Mouse (Mus musculus) bone marrow macrophage, adult 2 months (primary cell): ENCODE data around the gene Zmiz2. TPM values are rescaled to one million over a fixed set of nuclear protein-coding genes. Genes with fewer than 3 reads are reported as not detected.
"Not testable (repeated sequence)": the region's sequence is repeated elsewhere in the genome, so short reads cannot be mapped to it uniquely, and the experiment has no call there.

Source experiments
- H3K27ac ChIP-seq: 2 replicates; pipeline ENCODE4 v1.5.1; 2012; ENCODE audit warnings: low read depth, low read length; ENCODE audit not compliant: insufficient read depth
- H3K4me1 ChIP-seq: 2 replicates; pipeline ENCODE4 v1.6.1; 2012; ENCODE audit warnings: low read length; ENCODE audit not compliant: control insufficient read depth, insufficient read depth
- H3K4me3 ChIP-seq: 2 replicates; pipeline ENCODE4 v1.5.1; 2012; ENCODE audit warnings: mild to moderate bottlenecking, low read length, moderate library complexity; ENCODE audit not compliant: insufficient read depth
- CTCF ChIP-seq: IDR thresholded peaks from 2 replicates; pipeline ENCODE4 v1.5.1; 2012; ENCODE audit warnings: low read depth, mild to moderate bottlenecking, low read length, moderate library complexity
- POLR2A ChIP-seq: IDR thresholded peaks from 2 replicates; pipeline ENCODE4 v1.6.1; 2012; ENCODE audit warnings: mild to moderate bottlenecking, low read depth, low read length, borderline replicate concordance
- polyA plus RNA-seq: library from polyadenylated mRNA; stranded (reverse); fragments of >200 nt; gene quantifications from 2 replicates; pipeline ENCODE4 v1.2.4, GENCODE M21; 2012; ENCODE audit not compliant: missing spikeins, insufficient read depth, insufficient read length

The Zmiz2 gene
- polyA plus RNA-seq, 1 experiment: 107 TPM

DNA sequence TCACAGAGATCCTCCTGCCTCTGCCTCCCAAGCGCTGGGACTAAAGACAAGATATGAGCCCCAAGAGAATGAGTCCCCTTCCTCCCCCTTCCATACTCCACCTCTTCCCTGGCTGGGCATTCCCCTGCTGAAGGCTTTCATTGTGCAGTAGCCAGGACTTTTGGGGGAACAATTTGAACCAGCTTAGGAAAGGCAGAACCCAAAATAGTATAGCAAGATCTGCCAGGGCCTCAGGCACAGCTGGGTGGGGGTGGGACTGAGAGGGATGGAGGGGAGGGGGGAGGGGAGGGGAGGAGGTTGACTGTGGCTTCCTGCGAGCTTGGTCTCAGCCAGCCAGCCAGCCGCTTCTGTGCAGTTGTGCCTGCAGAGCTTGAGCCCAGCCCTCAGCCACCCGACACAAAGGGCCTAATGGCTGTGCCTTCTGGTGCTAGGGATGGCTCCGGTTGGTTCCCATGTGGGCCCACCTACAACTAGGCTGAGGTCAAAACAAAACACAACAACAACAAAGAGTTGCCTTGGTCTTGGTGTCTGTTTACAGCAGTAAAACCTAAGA is 21.3 kb downstream of the Zmiz2 start:
- Histone ChIP-seq H3K4me3 (no peak overlapping the region), H3K27ac (no peak overlapping the region), H3K4me1 (peaks cover 9% of the 10 kb centered on the region)
- no peak for TF ChIP-seq POLR2A

- not testable (repeated sequence) for H3K4me1 ChIP-seq, H3K4me3 ChIP-seq, H3K27ac ChIP-seq
Observed at GRCm38 (mm10) chr11:6410755-6411154, 21.9 kb downstream of the Zmiz2 start.

- Histone ChIP-seq H3K4me1 (peaks cover 9% of the 10 kb centered on the region), H3K27ac (no peak overlapping the region), H3K4me3 (no peak overlapping the region)
- TF ChIP-seq POLR2A (no peak), CTCF (peak; percentile 87)
Observed at GRCm38 (mm10) chr11:6411684-6412083, 22.8 kb downstream of the Zmiz2 start.

DNA sequence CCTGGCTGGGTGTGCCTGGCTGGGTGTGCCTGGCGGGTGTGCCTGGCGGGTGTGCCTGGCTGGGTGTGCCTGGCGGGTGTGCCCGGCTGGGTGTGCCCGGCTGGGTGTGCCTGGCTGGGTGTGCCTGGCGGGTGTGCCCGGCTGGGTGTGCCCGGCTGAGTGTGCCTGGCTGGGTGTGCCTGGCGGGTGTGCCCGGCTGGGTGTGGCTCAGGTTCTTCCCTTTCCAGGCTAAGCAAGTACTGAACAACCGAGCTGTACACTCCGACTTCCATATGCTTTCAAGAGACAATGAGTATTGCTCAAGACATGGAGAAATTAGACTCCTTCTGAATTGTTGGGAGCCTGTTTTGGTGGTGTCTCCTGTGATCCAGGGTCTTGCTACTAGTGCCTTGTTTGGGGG is 24.4 kb downstream of the Zmiz2 start:
- TF ChIP-seq POLR2A: no peak
- no peak for TF ChIP-seq CTCF
- no peak overlapping the region for H3K4me3 ChIP-seq
- H3K4me1 ChIP-seq: peaks cover 9% of the 10 kb centered on the region
- no peak overlapping the region for H3K27ac ChIP-seq

- no peak for TF ChIP-seq CTCF
- no peak for TF ChIP-seq POLR2A
- H3K4me3 ChIP-seq: peak within 1 kb of the TSS; percentile 99
- peaks cover 13% of the 10 kb centered on the region for H3K4me1 ChIP-seq
- H3K27ac ChIP-seq: peak within 1 kb of the TSS; percentile 99
Observed at GRCm38 (mm10) chr11:6414751-6415550, 26.1 kb downstream of the Zmiz2 start, which contains the start of gene Ppia. Ppia (plus strand) TSS chr11:6415443.

DNA sequence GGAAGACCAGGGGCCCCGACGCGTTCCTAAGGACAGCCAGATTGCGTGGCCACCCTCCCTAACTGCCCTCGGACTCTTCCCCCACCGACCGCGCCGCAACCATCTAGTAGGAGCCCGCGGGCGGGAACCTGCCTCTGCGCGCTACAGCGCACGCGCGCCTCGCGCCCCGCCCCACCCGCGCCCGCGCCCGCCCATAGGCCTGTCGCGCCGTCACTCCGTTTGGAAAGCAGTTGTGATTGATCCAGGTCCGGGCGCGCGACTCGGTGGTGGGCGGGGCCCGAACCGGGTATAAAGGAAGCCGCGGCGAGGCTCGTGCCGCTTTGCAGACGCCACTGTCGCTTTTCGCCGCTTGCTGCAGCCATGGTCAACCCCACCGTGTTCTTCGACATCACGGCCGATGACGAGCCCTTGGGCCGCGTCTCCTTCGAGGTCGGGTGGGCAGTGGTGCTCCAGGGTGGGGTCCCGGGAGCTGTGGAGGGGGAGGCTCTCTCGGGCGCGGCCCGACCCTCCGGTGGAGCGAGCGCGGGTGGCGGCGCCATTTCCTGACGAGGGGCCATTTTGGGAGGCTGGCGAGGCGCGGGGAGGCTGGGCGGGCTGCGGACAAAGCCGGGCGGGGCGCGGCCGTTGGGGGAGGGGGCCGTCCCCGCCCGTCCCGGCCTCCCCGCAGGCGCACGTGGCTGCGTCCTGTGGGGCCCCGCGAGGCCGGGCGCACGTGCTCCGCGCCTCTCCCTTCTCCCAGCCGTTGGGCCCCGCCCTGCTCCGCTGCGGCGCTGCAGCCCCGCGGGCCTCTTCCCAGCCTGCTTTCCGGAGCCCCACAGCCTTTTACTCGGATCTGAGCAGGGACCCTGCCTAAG is 26.9 kb downstream of the Zmiz2 start:
- H3K27ac ChIP-seq: peak overlapping the region; percentile 99
- H3K4me1 ChIP-seq: peaks cover 13% of the 10 kb centered on the region
- TF ChIP-seq POLR2A: 0 out of 2 replicates have a peak, but pooled peaks have one; percentile 82
- TF ChIP-seq CTCF: no peak
- peak overlapping the region; percentile 99 for H3K4me3 ChIP-seq

DNA sequence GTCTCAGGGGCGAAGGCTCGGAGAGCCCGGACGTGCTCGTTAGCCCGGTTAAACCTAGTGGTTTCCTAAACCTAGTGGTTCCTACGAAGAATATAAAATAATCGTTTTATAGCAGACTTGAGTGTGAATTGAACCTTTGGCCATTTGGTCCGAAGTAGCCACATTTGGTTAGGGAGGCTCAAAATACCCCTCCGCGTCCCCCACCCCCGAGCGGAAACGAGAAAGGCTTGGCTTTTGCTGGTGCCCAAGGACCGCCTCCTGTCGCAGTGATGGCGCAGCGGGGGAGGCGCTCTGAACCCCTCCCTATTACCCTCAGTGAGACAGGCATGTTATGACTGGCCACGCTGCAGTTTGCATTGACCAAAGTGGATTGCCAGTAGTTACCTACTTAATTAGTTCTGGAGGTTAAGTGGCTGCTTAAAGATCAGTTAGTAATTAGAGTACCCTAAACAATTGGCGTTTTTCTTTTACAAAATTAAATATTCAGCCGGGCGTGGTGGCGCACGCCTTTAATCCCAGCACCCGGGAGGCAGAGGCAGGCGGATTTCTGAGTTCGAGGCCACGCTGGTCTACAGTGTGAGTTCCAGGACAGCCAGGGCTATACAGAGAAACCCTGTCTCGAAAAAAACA is 27.6 kb downstream of the Zmiz2 start:
- H3K4me1 ChIP-seq: peaks cover 13% of the 10 kb centered on the region
- H3K4me3 ChIP-seq: peak overlapping the region; percentile 99
- peak overlapping the region; percentile 99 for H3K27ac ChIP-seq
- TF ChIP-seq POLR2A (no peak), CTCF (no peak)

DNA sequence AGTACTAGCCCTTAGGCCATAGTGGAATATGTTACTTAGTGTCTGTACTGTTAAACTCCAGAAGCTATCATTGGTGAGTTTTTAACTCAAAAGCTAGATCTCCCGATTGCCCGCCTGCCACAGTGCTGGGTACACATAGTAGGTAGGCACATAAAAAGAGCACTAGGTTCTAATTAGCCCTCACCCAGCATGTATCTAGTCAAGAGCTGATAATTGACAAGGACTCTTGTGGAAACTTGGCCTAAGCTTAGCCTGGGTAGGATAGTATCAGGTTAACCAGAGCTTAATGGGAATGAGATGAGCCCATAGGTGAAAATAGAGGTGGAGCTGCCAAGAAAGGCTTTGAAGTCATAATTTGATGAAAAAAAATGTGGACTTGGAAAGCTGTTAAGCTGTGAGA is 28.2 kb downstream of the Zmiz2 start:
- Histone ChIP-seq H3K27ac (no peak overlapping the region; the same call in 1 of the 2 replicates), H3K4me3 (peak overlapping the region; percentile 99), H3K4me1 (peaks cover 10% of the 10 kb centered on the region)
- TF ChIP-seq POLR2A: no peak
- TF ChIP-seq CTCF: no peak

DNA sequence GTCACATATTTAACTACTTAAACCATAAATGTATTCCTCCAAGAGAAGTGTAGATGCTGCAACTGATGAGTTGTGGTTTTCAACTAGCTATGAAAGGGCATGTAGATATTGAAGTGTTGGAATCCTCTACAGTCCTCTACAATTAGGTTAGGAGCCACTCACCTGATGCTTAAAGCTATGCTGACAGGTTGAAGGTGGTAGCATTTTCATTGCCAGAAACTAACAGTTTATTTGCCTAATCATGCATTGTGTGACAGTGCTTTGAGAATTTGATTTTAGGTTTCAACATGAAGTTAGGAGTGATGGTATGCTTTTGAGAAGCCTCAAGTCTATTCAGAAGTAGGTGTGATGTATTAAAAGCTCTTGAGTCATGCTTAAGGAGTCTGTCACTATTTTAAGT is 28.6 kb downstream of the Zmiz2 start:
- peaks cover 10% of the 10 kb centered on the region for H3K4me1 ChIP-seq
- peak overlapping the region; percentile 99 for H3K4me3 ChIP-seq
- TF ChIP-seq POLR2A (no peak), CTCF (no peak)
- H3K27ac ChIP-seq: no peak overlapping the region
